Mouse (Mus musculus) heart, postnatal 0 days (tissue): Measurements from ENCODE around the gene Cutal.

Experiments
- CTCF ChIP-seq: IDR thresholded peaks from 2 replicates; pipeline ENCODE4 v1.5.1; 2016; ENCODE audit warnings: antibody characterized with exemption, control low read depth, low read depth
- EP300 ChIP-seq: IDR thresholded peaks from 2 replicates; pipeline ENCODE4 v1.6.1; 2016; ENCODE audit warnings: antibody characterized with exemption, low read depth

DNA sequence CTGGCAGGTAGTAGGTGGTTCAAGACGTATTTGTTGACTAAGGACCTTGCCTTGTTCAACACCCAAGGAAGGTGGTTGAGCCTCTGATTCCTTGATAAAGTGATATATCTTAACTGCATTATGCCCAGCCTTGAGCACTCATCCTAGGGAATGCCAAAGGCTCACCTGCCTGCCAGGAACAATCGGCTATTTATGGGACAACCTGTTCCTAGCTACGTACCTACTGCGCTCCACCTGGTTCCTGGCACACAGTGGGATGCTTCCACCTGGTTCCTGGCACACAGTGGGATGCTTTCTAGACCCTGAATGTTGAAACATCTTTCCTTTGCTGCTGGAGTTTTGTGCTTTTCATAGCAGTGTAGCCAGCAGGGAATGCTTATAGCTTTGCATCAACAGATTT lies 35.5 kb downstream of the Cutal start:
- TF ChIP-seq CTCF = no peak
- no peak for TF ChIP-seq EP300
